Mouse (Mus musculus) midbrain, embryonic 11.5 days (tissue): Measurements from ENCODE around the gene Cyp1a1. TPM values are rescaled to one million over a fixed set of nuclear protein-coding genes. Genes with fewer than 3 reads are reported as not detected.

Source experiments
- ATAC-seq: fragments of 200-750 bp; cut with Nextera tagmentation; 2 replicates; pipeline ENCODE4 v1.8.0; 2017; ENCODE audit warnings: moderate TSS enrichment, moderate library complexity; ENCODE audit not compliant: low FRiP score
- DNase-seq: peaks from one replicate; pipeline ENCODE4 v3.0.0; 2015; ENCODE audit warnings: low spot score; ENCODE audit errors: missing footprints
- H3K27ac ChIP-seq: fragments of 300-500 bp; sonication (generic); 2 replicates; pipeline ENCODE4 v1.5.1; 2014; ENCODE audit warnings: low read depth, low read length
- H3K27me3 ChIP-seq: fragments of 300-500 bp; sonication (generic); 2 replicates; pipeline ENCODE4 v1.6.1; 2014; ENCODE audit warnings: mild to moderate bottlenecking, low read length, moderate library complexity, mixed read lengths; ENCODE audit not compliant: control insufficient read depth, insufficient read depth
- H3K36me3 ChIP-seq: fragments of 300-500 bp; sonication (generic); 2 replicates; pipeline ENCODE4 v1.6.1; 2014; ENCODE audit warnings: mild to moderate bottlenecking, low read length, moderate library complexity, mixed read lengths; ENCODE audit not compliant: control insufficient read depth, insufficient read depth
- H3K4me1 ChIP-seq: fragments of 300-500 bp; sonication (generic); 2 replicates; pipeline ENCODE4 v1.6.1; 2014; ENCODE audit warnings: low read length; ENCODE audit not compliant: control insufficient read depth, insufficient read depth
- H3K4me2 ChIP-seq: fragments of 300-500 bp; sonication (generic); 2 replicates; pipeline ENCODE4 v1.6.1; 2014; ENCODE audit warnings: mild to moderate bottlenecking, moderate library complexity
- H3K4me3 ChIP-seq: fragments of 300-500 bp; sonication (generic); 2 replicates; pipeline ENCODE4 v1.5.1; 2014; ENCODE audit warnings: low read depth, low read length
- H3K9ac ChIP-seq: fragments of 300-500 bp; sonication (generic); 2 replicates; pipeline ENCODE4 v1.6.1; 2014; ENCODE audit warnings: low read length
- H3K9me3 ChIP-seq: fragments of 300-500 bp; sonication (generic); 2 replicates; pipeline ENCODE4 v1.6.1; 2016; ENCODE audit warnings: low read length; ENCODE audit not compliant: control insufficient read depth
- WGBS: fragments of 180-500 bp; shearing (Covaris S2); extraction: QIAGEN DNeasy Blood & Tissue Kit; methylation state at CpG from one replicate; pipeline ENCODE4 v1.1.7; 2014; 5-methylcytosine and 5-hydroxymethylcytosine counted together
- polyA plus RNA-seq: library from polyadenylated mRNA; unstranded; fragments of >200 nt; fragmentation: Nextera tagmentation; extraction: Ambion mirVana; gene quantifications from 2 replicates; pipeline ENCODE4 v1.2.1, GENCODE M21; 2014

Gene Cyp1a1
- polyA plus RNA-seq, 1 experiment from 2014 or later, result not detected

- Histone ChIP-seq H3K27me3 (no peaks in the 10 kb centered on the region), H3K4me3 (no peak overlapping the region), H3K9ac (no peak overlapping the region), H3K9me3 (no peaks in the 10 kb centered on the region), H3K4me2 (no peak overlapping the region), H3K4me1 (no peaks in the 10 kb centered on the region), H3K36me3 (peaks cover 10% of the 10 kb centered on the region), H3K27ac (no peak overlapping the region)
- WGBS, result 91% methylated on average over 1 of the region's 1 CpGs
- DNase-seq (no peak), ATAC-seq (no peak)
Measured at GRCm38 (mm10) chr9:57728312-57728711, 40.6 kb downstream of the Cyp1a1 start.

DNA sequence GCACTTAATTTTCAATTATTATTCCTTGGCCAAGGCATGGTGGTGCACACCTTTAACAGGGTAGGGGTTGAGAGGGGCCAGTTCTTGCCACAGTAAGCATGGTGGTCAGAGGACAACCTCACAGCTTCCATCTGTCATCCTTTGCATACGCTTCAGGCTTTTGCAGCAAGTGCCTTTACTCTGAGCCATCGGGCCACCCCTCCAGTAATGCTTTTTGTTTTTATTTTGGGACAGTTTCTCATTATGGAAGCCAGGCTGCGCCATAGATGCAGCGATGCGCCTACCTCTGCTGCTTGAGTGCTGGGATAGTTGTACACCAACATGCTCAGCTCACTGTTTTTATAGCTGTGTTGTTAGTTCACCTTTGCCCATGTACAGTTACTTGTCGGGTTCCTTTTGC is 45.9 kb downstream of the Cyp1a1 start:
- ATAC-seq (no peak), DNase-seq (no peak)
- Histone ChIP-seq H3K27ac (no peak overlapping the region), H3K4me1 (no peaks in the 10 kb centered on the region), H3K4me2 (no peak overlapping the region), H3K9me3 (no peaks in the 10 kb centered on the region), H3K9ac (no peak overlapping the region), H3K4me3 (no peak overlapping the region), H3K36me3 (no peaks in the 10 kb centered on the region; the same call in 1 of the 2 replicates), H3K27me3 (no peaks in the 10 kb centered on the region)
- 98% methylated on average over 6 of the region's 6 CpGs for WGBS

GRCm38 (mm10) chr9:57739863-57740262 is 52.1 kb downstream of the Cyp1a1 start:
- no peaks in the 10 kb centered on the region for H3K4me1 ChIP-seq

GRCm38 (mm10) chr9:57744462-57745091 is 56.8 kb downstream of the Cyp1a1 start:
- no peak overlapping the region for H3K4me2 ChIP-seq
- WGBS, result 83% methylated on average over 3 of the region's 3 CpGs
- no peak overlapping the region for H3K4me3 ChIP-seq
- H3K9ac ChIP-seq, result no peak overlapping the region
- no peaks in the 10 kb centered on the region for H3K9me3 ChIP-seq
- H3K4me1 ChIP-seq, result no peaks in the 10 kb centered on the region
- peaks cover 28% of the 10 kb centered on the region for H3K36me3 ChIP-seq
- ATAC-seq (no peak), DNase-seq (no peak)
- H3K27me3 ChIP-seq, result no peaks in the 10 kb centered on the region
- no peak overlapping the region for H3K27ac ChIP-seq

More at GRCm38 (mm10) chr9:57739863-57740262, 52.1 kb downstream of the Cyp1a1 start:
- Histone ChIP-seq H3K27me3 (no peaks in the 10 kb centered on the region), H3K4me3 (no peak overlapping the region), H3K9ac (no peak overlapping the region), H3K9me3 (no peaks in the 10 kb centered on the region), H3K36me3 (peaks cover 4% of the 10 kb centered on the region; the same call in 1 of the 2 replicates), H3K4me2 (no peak overlapping the region), H3K27ac (no peak overlapping the region)
- ATAC-seq, result no peak
- no peak for DNase-seq
- WGBS, result 91% methylated on average over 5 of the region's 5 CpGs

DNA sequence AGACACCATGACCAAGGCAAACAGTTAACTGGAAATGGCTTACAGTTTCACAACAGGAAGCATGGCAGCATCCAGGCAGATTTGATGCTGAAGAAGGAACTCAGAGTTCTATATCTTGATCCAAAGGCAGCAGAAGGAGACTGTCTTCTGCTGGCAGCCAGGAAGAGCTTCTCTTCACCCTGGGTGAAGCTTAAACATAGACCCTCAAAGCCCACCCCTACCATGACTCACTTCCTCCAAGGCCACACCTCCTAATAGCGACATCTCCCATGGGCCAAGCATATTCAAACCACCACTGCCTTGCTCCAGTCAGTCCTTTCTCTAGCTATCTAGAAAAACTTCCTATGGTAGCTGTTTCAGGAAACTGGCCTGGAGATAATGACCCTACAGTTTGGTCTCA is 59.3 kb downstream of the Cyp1a1 start:
- H3K4me1 ChIP-seq, result no peaks in the 10 kb centered on the region
- peaks cover 50% of the 10 kb centered on the region for H3K36me3 ChIP-seq
- H3K4me2 ChIP-seq, result no peak overlapping the region
- WGBS, result 90% methylated on average over 1 of the region's 1 CpGs
- H3K9ac ChIP-seq, result no peak overlapping the region
- H3K27ac ChIP-seq, result no peak overlapping the region
- no peaks in the 10 kb centered on the region for H3K27me3 ChIP-seq
- H3K4me3 ChIP-seq, result no peak overlapping the region
- DNase-seq, result no peak
- ATAC-seq, result no peak
- no peaks in the 10 kb centered on the region for H3K9me3 ChIP-seq

GRCm38 (mm10) chr9:57748137-57748536 is 60.4 kb downstream of the Cyp1a1 start:
- Histone ChIP-seq H3K9me3 (no peaks in the 10 kb centered on the region), H3K4me3 (no peak overlapping the region), H3K4me2 (no peak overlapping the region), H3K9ac (no peak overlapping the region), H3K27me3 (no peaks in the 10 kb centered on the region), H3K36me3 (peaks cover 59% of the 10 kb centered on the region), H3K4me1 (no peaks in the 10 kb centered on the region), H3K27ac (no peak overlapping the region)
- DNase-seq (peak; percentile 74), ATAC-seq (no peak)
- 91% methylated on average over 6 of the region's 6 CpGs for WGBS

DNA sequence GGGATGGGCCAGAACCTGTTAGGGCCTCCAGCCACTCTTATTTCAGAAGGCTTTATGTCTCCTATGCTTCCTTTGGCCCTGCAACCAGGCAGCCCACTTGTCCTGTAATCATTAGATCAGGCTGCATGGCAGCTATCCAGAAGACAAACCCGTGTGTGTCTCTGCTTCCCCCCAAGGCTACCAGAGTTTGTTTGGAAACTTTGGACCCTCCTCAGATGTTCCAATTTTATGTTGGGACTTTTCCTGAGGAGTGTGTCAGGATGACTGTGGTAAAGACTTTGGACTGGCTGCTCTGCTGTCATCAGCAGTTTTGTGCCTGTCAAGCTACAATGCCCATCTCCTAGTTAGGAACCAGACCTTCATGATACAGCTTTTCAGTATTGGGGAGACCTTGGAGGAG is 61.1 kb downstream of the Cyp1a1 start:
- H3K4me1 ChIP-seq, result no peaks in the 10 kb centered on the region
- no peak overlapping the region for H3K9ac ChIP-seq
- DNase-seq (peak; percentile 35), ATAC-seq (no peak)
- peaks cover 66% of the 10 kb centered on the region for H3K36me3 ChIP-seq
- 96% methylated on average over 1 of the region's 1 CpGs for WGBS
- no peaks in the 10 kb centered on the region for H3K27me3 ChIP-seq
- no peaks in the 10 kb centered on the region for H3K9me3 ChIP-seq
- H3K4me3 ChIP-seq, result no peak overlapping the region
- H3K4me2 ChIP-seq, result no peak overlapping the region
- no peak overlapping the region for H3K27ac ChIP-seq

GRCm38 (mm10) chr9:57750901-57751300 is 63.2 kb downstream of the Cyp1a1 start:
- Histone ChIP-seq H3K4me3 (no peak overlapping the region), H3K4me2 (no peak overlapping the region), H3K9me3 (no peaks in the 10 kb centered on the region), H3K27me3 (no peaks in the 10 kb centered on the region), H3K9ac (no peak overlapping the region), H3K27ac (no peak overlapping the region), H3K4me1 (no peaks in the 10 kb centered on the region), H3K36me3 (peaks cover 71% of the 10 kb centered on the region)
- ATAC-seq (no peak), DNase-seq (no peak)
- WGBS, result 92% methylated on average over 7 of the region's 7 CpGs
